Mouse (Mus musculus): ENCODE measurements around the gene Odf4. TPM values are rescaled to one million over a fixed set of nuclear protein-coding genes. Genes with fewer than 3 reads are reported as not detected.
A peak's percentile ranks its signal among the peaks of the same experiment; 100 is the strongest.
"Not testable (repeated sequence)": the region's sequence is repeated elsewhere in the genome, so short reads cannot be mapped to it uniquely, and the experiment has no call there.

Gene Odf4
- total RNA-seq, 2 experiments from 2014 or later, result not detected

DNA sequence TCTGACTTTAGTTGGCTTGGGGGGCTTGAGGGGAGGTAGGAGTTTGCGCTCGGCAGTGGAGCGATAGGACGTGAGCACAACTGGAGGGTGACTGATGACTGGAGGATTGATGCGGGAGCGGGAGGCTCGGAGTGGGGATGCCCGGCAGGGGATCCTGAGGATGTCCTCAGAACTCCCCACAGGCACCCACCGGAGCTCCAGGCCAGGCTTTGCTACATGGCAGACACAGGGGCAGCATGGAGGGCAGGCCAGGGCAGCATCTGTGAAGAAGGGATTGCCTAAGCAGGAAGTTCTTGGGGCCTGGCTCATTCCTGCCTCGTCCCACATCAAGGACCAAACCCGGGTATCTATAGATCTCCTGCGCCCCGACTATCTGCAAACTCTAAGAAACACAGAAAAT lies 27.0 kb upstream of the Odf4 start:
- no peak for ATAC-seq (replicated peaks; ENCODE audit: low FRiP score, low TSS enrichment, poor library complexity, severe bottlenecking)

GRCm38 (mm10) chr11:68947542-68947993 lies 20.7 kb upstream of the Odf4 start:
- ATAC-seq (replicated peaks; ENCODE audit: low FRiP score, low TSS enrichment, poor library complexity, severe bottlenecking), result no peak

GRCm38 (mm10) chr11:68946806-68947440 lies 20.0 kb upstream of the Odf4 start:
- no peak for ATAC-seq (replicated peaks; ENCODE audit: low FRiP score, low TSS enrichment, poor library complexity, severe bottlenecking)

DNA sequence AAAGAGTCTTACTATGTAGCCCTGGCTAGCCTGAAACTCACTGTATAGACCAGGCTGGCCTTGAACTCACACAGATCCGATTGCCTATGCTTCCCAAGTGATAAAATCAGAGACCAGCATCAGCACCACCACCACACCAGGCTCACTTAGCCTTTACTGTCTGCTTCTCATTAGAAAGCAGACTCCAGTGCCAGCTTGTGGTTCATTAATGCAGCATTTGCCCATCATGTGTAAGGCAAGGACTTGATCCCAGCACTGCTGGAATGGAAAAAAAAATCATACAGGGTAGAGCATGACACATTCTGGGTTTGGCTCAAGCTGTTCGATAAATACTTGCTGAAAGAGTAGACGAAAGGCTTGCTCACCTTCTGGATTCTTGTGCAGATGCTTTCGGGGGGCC lies 19.1 kb upstream of the Odf4 start:
- no peak for ATAC-seq (replicated peaks; ENCODE audit: low FRiP score, low TSS enrichment, poor library complexity, severe bottlenecking)

DNA sequence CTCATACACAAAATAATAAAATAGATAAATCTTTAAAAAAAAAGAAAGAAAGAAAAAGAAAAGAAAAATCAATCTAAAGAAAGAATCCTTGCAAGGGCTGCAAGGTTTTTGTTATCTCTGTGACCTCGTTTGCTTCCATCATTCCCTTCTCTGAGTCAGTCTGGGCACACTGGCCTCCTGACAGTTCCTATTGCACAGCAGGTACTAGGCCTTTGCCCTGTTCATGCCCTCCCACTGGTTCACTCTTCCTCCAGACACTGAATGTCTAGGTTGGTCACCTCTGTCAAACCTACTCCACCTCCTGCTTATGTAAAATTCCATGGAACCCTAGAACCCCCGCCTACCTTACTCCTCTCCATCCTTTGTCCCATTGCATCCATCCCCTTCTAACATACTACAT lies 18.4 kb upstream of the Odf4 start:
- ATAC-seq (replicated peaks; ENCODE audit: low FRiP score, low TSS enrichment, poor library complexity, severe bottlenecking), result no peak

DNA sequence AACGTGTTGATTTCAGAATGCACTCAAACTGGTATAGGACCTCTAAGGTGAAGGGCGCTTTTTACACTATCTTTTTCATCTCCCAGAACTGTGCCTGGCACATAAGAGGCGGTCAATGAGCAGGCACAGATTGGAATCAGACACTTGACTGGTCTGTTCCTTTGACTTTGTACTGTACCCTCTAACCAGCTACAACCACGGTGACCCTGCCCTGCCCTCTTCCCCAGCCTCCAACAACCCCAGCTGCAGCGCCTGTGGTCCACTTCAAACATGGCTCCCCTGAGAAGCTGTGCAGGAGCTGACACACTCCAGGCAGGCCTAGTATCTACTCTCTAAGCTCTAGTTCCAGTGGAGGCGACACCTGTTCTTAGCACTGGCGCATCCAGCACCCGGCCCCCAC lies 15.8 kb upstream of the Odf4 start:
- ATAC-seq (replicated peaks; ENCODE audit: low FRiP score, low TSS enrichment, poor library complexity, severe bottlenecking), result no peak

DNA sequence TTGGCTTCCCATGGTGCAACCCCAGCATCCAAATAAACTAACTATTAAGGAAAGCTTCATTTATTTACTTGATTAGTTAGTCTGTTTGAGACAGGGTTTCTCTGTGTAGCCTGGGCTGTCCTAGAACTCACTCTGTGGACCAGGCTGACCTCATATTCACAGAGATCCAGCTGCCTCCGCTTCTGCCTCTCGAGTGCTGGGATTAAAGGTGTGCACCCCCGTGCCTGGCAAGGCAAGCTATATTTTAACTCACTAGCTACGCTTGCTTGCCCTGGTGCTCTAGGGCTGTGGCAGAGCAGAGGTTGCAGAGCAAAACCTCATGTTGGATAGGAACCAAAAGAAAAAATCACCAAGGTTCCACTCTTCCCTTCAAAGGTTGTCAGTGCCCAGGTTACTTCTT lies 13.6 kb upstream of the Odf4 start:
- ATAC-seq (replicated peaks; ENCODE audit: low FRiP score, low TSS enrichment, poor library complexity, severe bottlenecking), result no peak

GRCm38 (mm10) chr11:68939451-68940304 lies 12.8 kb upstream of the Odf4 start:
- ATAC-seq (replicated peaks; ENCODE audit: low FRiP score, low TSS enrichment, poor library complexity, severe bottlenecking), result peak; percentile 99

GRCm38 (mm10) chr11:68936951-68937350 lies 10.1 kb upstream of the Odf4 start:
- ATAC-seq (replicated peaks; ENCODE audit: low FRiP score, low TSS enrichment, poor library complexity, severe bottlenecking), result not testable (repeated sequence)

DNA sequence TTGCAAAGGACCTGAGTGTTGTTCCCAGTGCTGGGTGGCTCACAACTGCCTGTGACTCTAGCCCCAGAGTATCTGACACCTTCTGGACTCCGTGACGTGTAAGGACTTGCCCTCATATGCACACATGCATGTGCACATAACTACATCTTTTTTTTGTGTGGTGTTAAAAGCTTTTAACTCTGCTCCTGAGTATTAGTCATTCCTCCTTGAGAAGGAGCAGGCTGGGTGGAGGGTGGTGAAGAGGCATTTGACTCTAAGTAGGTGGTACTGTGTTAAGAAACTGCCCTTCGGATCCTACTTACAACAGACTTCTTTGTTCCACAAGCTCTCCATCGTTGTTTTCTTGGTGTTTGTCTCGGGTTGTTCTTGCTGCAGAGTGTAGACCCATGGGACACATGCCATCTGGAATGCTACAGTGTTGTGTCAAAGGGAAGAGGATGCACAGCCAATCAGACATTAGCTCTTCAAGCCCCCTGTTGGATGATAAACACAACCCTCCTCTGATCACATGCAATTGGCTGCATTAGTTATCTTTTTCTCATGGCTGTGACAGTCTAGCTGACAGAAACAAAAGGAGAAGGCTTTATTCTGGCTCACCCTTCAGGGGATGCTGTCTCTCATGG lies 7.1 kb upstream of the Odf4 start:
- ATAC-seq (replicated peaks; ENCODE audit: low FRiP score, low TSS enrichment, poor library complexity, severe bottlenecking), result no peak

DNA sequence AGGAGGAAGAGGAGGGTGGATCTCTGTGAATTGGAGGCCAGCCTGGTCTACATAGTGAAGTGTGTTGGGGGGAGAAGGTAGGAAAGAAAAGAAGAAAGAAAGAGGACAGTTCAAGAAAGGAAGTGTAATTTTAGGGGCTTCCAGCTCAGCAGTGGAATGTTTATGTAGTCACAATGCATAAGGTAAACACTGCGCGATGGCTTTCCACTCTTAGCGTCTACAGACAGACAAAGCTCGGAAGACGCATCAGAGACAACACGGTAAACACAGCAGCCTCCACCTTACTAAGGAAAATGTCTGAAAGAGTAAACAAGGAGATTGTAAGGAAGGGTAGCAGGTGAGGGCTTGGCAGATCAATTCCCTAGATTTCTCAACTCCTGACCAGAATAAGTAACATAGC lies 3.1 kb upstream of the Odf4 start:
- ATAC-seq (replicated peaks; ENCODE audit: low FRiP score, low TSS enrichment, poor library complexity, severe bottlenecking), result no peak

GRCm38 (mm10) chr11:68924749-68925148 lies 2.1 kb downstream of the Odf4 start:
- no peak for ATAC-seq (replicated peaks; ENCODE audit: low FRiP score, low TSS enrichment, poor library complexity, severe bottlenecking)

DNA sequence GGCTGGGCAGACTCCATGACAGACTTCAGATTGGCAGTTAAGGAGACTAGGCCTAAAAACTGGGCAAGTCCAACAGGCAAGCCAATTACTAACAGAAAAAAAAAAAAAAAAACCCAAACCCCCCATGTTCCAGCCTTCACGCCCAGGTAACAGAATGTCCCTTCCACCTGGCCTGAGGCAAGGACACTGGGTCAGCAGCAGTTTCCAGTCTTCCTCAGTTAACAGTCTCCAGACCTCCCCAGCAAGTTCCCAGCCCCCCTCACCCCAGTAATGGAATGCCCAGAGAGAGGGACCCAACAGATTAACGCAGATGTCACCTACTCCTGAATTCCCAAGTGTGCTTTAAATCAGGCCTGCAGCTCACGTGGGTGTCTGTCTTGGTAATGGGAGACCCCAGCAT lies 3.7 kb downstream of the Odf4 start:
- ATAC-seq (replicated peaks; ENCODE audit: low FRiP score, low TSS enrichment, poor library complexity, severe bottlenecking), result no peak

- no peak for ATAC-seq (replicated peaks; ENCODE audit: low FRiP score, low TSS enrichment, poor library complexity, severe bottlenecking)
Measured at GRCm38 (mm10) chr11:68914566-68914965, 12.3 kb downstream of the Odf4 start.

- no peak for ATAC-seq (replicated peaks; ENCODE audit: low FRiP score, low TSS enrichment, poor library complexity, severe bottlenecking)
Measured at GRCm38 (mm10) chr11:68911531-68912177, 15.2 kb downstream of the Odf4 start.

DNA sequence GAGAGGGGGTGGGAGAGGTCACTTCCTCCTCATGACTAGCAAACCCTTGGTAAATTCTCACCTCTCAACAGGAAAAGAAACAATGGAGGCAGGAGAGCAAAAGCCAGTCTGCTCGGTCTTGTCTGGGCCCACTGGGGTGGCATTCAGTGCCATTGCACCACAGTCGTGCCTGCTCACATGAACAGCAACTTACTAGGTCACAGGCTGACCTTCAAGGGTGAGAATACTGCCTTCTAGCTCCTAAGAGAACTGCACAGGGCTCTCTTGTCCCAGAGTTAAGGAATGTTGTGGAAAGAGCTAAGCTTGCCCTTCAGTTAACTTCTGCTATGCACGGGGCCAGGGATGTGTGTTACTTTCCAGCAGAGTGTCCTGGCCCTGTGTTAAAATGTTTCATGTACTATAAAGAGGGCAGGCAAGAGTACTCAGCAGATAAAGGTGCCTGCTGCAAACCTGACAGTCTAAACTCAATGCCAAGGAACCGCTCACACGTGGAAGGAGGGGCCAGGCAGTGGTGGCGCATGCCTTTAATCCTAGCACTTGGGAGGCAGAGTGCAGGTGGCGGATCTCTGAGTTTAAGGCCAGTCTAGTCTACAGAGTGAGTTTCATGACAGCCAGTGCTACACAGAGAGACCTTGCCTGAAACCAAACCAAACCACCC lies 17.9 kb downstream of the Odf4 start:
- ATAC-seq (replicated peaks; ENCODE audit: low FRiP score, low TSS enrichment, poor library complexity, severe bottlenecking), result no peak

DNA sequence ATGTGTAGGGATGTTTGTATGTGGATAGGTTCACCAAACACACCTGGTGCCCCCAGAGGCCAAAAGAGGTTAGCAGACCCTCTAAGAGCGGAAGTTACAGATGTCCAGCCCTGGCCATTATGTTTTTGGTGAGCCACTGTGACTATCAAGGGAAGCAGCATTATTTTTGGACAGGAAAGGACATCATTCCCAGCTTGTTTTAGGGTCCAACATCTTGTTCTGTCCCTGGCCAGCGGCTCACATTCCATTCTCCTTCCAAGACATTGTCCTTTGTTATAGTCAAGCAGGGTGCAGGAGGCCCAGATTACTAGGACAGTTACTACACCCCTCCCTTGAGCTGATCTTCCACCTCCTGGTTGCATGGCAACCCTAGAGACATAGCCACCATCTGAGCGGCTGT lies 19.6 kb downstream of the Odf4 start:
- no peak for ATAC-seq (replicated peaks; ENCODE audit: low FRiP score, low TSS enrichment, poor library complexity, severe bottlenecking)

DNA sequence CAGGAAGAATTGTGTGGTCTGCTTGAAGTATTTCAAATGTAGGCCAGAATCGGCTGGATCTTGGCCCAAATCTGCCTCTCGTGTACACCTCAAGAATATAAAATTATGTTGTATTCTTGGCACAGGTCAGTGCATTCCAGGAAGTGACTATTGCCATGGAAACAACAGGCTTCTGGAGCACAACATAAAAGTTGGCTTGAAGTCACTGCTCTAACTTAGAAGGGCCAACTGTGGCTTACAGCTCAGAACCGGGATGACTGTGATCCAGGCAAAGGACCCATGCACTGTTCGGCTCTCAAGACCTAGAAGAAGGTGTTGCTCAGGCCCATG lies 20.5 kb downstream of the Odf4 start:
- ATAC-seq (replicated peaks; ENCODE audit: low FRiP score, low TSS enrichment, poor library complexity, severe bottlenecking), result no peak

GRCm38 (mm10) chr11:68905665-68906460 lies 21.0 kb downstream of the Odf4 start:
- ATAC-seq (replicated peaks; ENCODE audit: low FRiP score, low TSS enrichment, poor library complexity, severe bottlenecking), result no peak

Measured in megakaryocyte-erythroid progenitor cell, adult 5-6 weeks (primary cell).